Mouse (Mus musculus) heart, embryonic 12.5 days (tissue): Measurements from ENCODE around the gene Taf6l. TPM values are rescaled to one million over a fixed set of nuclear protein-coding genes. Genes with fewer than 3 reads are reported as not detected.

Source experiments
- ATAC-seq: fragments of 200-750 bp; cut with Nextera tagmentation; 2 replicates; pipeline ENCODE4 v1.8.0; 2017; ENCODE audit warnings: moderate TSS enrichment, moderate library complexity; ENCODE audit not compliant: insufficient number of reproducible peaks, low FRiP score
- H3K27ac ChIP-seq: fragments of 300-500 bp; sonication (generic); 2 replicates; pipeline ENCODE4 v1.5.1; 2016; ENCODE audit warnings: mild to moderate bottlenecking, moderate library complexity; ENCODE audit not compliant: poor library complexity, severe bottlenecking
- H3K27me3 ChIP-seq: fragments of 300-500 bp; sonication (generic); replicated peaks from 2 replicates; pipeline ENCODE4 v1.6.1; 2016; ENCODE audit warnings: mild to moderate bottlenecking, moderate library complexity
- H3K36me3 ChIP-seq: fragments of 300-500 bp; sonication (generic); 2 replicates; pipeline ENCODE4 v1.6.1; 2016; ENCODE audit warnings: mild to moderate bottlenecking, moderate library complexity
- H3K4me1 ChIP-seq: fragments of 300-500 bp; sonication (generic); replicated peaks from 2 replicates; pipeline ENCODE4 v1.6.1; 2016; ENCODE audit warnings: mild to moderate bottlenecking
- H3K4me2 ChIP-seq: fragments of 300-500 bp; sonication (generic); 2 replicates; pipeline ENCODE4 v1.6.1; 2016; ENCODE audit warnings: mild to moderate bottlenecking, moderate library complexity
- H3K4me3 ChIP-seq: fragments of 300-500 bp; sonication (generic); 2 replicates; pipeline ENCODE4 v1.5.1; 2016; ENCODE audit warnings: mild to moderate bottlenecking
- H3K9ac ChIP-seq: fragments of 300-500 bp; sonication (generic); 2 replicates; pipeline ENCODE4 v1.6.1; 2016; ENCODE audit warnings: mild to moderate bottlenecking, moderate library complexity
- H3K9me3 ChIP-seq: fragments of 300-500 bp; sonication (generic); replicated peaks from 2 replicates; pipeline ENCODE4 v1.6.1; 2016; ENCODE audit warnings: mild to moderate bottlenecking, moderate library complexity
- WGBS: fragments of 180-500 bp; shearing (Covaris S2); methylation state at CpG from one replicate; pipeline ENCODE4 v1.1.7; 2016; 5-methylcytosine and 5-hydroxymethylcytosine counted together
- polyA plus RNA-seq: library from polyadenylated mRNA; unstranded; fragments of >200 nt; fragmentation: Nextera tagmentation; extraction: Ambion mirVana; gene quantifications from 2 replicates; pipeline ENCODE4 v1.2.1, GENCODE M21; 2016

Gene Taf6l
- polyA plus RNA-seq, 1 experiment from 2014 or later, result 23.3 TPM

DNA sequence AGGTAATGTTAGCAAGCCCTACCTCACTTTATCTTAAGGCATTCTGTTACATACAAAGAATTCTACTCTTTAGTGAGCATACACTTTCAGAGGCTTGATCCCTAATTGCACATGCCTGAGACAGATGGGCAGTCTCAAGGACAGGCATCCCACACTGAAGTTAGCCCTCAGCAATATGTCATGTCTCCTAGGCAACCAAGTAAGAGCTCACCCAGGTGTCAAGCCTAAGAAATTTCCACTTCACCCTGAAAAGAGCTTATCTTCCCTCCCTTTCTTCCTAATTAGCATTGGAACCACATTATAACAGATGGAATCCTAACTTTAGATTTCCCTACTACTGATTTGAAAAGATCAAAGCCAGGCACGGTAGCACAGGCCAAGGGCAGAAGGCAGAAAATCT lies 3.0 kb upstream of the Taf6l start:
- H3K4me1 ChIP-seq, result peaks cover 9% of the 10 kb centered on the region
- 55% methylated on average over 1 of the region's 1 CpGs for WGBS
- no peaks in the 10 kb centered on the region for H3K27me3 ChIP-seq
- no peak overlapping the region for H3K27ac ChIP-seq
- no peak overlapping the region for H3K9ac ChIP-seq
- peaks cover 30% of the 10 kb centered on the region for H3K36me3 ChIP-seq
- H3K4me3 ChIP-seq, result no peak overlapping the region
- H3K4me2 ChIP-seq, result no peak overlapping the region
- no peaks in the 10 kb centered on the region for H3K9me3 ChIP-seq
- no peak for ATAC-seq

DNA sequence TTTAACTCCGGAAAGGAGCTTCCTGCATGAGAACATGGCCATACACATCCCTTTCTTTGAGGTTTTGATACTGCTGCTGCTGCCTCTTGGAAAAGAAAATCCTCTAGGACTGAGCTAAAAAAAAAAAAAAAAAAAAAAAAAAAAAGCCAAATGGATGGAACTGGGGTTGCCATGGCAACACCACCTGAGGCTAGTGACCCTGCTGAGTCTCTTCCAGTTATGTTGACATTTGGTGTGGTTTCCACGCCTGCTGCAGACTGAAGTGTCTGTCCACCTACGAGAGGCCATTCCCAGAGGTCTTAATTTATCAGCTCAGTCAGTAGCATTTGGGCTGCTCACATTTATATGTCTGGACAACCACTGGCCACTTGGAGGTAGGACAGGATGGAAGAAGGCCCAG lies 2.3 kb upstream of the Taf6l start:
- Histone ChIP-seq H3K4me3 (no peak overlapping the region), H3K9me3 (no peaks in the 10 kb centered on the region), H3K9ac (no peak overlapping the region), H3K4me1 (peaks cover 9% of the 10 kb centered on the region), H3K36me3 (peaks cover 29% of the 10 kb centered on the region), H3K27me3 (no peaks in the 10 kb centered on the region), H3K27ac (no peak overlapping the region), H3K4me2 (no peak overlapping the region)
- ATAC-seq, result no peak
- WGBS, result 32% methylated on average over 3 of the region's 3 CpGs

DNA sequence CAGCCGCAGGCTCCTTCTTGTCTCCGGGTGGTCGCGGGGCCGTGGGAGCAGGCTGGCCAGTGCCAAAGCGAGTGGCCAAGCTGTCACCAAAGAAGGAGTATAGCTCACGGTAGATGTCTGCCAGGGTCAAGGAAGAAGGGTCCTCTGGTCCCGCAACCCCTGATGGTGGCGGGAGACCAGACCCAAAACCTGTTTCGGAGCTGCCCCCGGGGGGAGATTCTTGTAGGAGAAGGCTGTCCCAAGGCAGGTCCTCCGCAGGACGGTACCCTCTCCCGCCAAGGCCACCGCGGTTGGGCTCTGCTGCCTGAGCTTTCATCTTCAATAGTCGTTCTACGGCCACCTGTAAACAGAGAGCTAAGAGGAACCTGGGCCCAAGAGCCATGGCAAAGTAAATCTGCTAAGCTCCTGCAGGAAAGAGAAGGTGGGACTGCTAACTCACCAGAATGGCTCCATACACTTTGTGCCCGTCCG lies 11.2 kb downstream of the Taf6l start:
- peak overlapping the region; percentile 100 for H3K27ac ChIP-seq

DNA sequence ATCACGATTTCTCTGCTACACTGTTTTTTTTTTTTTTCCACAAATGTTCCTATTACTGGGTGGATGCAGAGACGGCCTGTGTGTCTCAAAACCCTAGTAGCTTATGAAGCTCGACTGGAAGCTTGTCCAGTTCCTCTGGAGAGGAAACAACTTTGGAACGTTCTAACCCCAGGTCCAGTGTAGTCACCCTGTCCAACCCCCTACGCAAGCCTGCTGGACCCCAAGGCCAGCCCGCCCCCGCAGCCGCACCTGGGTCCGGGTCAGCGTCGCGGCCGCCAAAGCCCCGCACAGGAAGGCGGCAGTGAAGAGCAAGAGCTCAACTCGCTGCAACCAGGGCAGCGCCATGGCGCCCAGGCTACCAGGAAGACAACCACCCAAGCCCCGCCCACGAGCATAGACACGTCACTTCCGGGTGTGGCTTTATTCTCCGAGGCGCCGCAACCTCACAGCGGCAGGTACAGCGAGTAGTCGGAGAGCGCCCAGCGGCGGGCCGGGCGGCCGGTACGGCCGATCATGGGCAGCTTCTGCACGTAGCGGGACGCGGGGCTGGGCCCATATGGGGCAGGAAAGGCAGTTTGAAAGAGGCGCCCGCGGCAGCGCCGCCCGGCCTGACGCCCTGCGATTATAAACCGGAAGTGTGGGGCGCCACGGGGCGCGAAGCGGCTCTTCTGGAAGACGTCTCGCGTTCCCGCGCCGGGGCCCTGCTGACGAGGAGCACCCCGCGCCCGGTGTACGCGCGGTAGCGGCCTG lies 12.0 kb downstream of the Taf6l start, which contains the start of gene Tmem179b:
TSS of gene Tmem179b (minus strand) at position 382 of the 750 bp plus-strand sequence.
- ATAC-seq, result peak; percentile 93
- Histone ChIP-seq H3K4me3 (peak within 1 kb of the TSS; percentile 98), H3K4me1 (peaks cover 28% of the 10 kb centered on the region), H3K9me3 (no peaks in the 10 kb centered on the region), H3K27me3 (no peaks in the 10 kb centered on the region), H3K4me2 (peak within 1 kb of the TSS; percentile 88), H3K36me3 (peaks cover 36% of the 10 kb centered on the region), H3K27ac (peak within 1 kb of the TSS; percentile 100), H3K9ac (peak within 1 kb of the TSS; percentile 98)
- WGBS, result under 1% methylated on average over 68 of the region's 68 CpGs

More for the DNA sequence above, 11.2 kb downstream of the Taf6l start:
- ATAC-seq, result peak; percentile 2
- H3K4me2 ChIP-seq, result peak overlapping the region; percentile 88
- H3K9me3 ChIP-seq, result no peaks in the 10 kb centered on the region
- H3K4me3 ChIP-seq, result peak overlapping the region; percentile 98
- 4% methylated on average over 20 of the region's 20 CpGs for WGBS
- H3K36me3 ChIP-seq, result peaks cover 34% of the 10 kb centered on the region
- no peaks in the 10 kb centered on the region for H3K27me3 ChIP-seq
- peak overlapping the region; percentile 98 for H3K9ac ChIP-seq
- H3K4me1 ChIP-seq, result peaks cover 28% of the 10 kb centered on the region

DNA sequence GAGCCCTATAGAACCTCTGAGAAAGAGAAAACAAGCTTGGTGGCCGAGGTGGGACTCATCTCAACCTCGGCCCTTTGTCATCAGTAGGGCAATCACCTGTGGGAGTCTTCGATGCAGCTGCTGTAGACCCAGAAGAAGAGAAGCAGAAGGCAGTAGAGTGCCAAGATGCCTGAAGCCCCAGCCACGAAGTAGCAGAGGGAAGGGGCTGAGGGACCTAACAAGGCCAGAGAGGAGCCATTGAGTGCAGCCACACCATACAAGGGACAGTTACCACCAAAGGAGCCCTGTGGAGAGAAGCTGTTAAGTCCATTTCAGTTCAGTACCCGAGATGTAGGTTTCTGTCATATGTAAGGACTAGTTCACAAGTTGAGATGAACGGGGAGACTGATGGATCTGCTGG lies 12.8 kb downstream of the Taf6l start:
- WGBS, result 38% methylated on average over 6 of the region's 6 CpGs
- H3K9ac ChIP-seq, result peak overlapping the region; percentile 98
- peaks cover 28% of the 10 kb centered on the region for H3K4me1 ChIP-seq
- peaks cover 36% of the 10 kb centered on the region for H3K36me3 ChIP-seq
- no peak for ATAC-seq
- peak overlapping the region; percentile 88 for H3K4me2 ChIP-seq
- peak overlapping the region; percentile 98 for H3K4me3 ChIP-seq
- peak overlapping the region; percentile 22 for H3K27ac ChIP-seq
- no peaks in the 10 kb centered on the region for H3K9me3 ChIP-seq
- no peaks in the 10 kb centered on the region for H3K27me3 ChIP-seq

DNA sequence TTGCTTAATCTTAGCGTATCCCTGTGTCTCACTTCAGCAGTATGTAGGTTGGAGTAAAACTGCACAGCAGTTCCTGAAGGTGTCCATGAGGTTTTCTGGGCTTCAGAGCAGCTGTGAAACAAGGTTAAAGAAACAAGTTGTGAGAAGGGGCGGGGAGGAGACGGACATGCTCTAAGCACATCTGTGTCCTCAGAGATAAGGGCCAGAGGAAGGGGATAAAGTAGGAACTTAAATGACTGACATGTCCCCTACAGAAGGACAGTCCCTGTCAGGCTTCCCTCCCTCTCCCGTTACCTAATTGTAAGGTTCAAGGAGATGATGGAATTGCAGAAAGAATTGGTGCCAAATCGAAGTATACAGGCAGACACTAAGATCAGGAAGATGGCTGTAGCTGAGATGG lies 13.2 kb downstream of the Taf6l start:
- H3K4me3 ChIP-seq, result peak overlapping the region; percentile 98
- peak overlapping the region; percentile 98 for H3K9ac ChIP-seq
- H3K4me1 ChIP-seq, result peaks cover 28% of the 10 kb centered on the region
- no peaks in the 10 kb centered on the region for H3K9me3 ChIP-seq
- peaks cover 36% of the 10 kb centered on the region for H3K36me3 ChIP-seq
- no peaks in the 10 kb centered on the region for H3K27me3 ChIP-seq
- 60% methylated on average over 5 of the region's 5 CpGs for WGBS
- ATAC-seq, result no peak
- H3K27ac ChIP-seq, result peak overlapping the region; percentile 22
- H3K4me2 ChIP-seq, result peak overlapping the region; percentile 88

DNA sequence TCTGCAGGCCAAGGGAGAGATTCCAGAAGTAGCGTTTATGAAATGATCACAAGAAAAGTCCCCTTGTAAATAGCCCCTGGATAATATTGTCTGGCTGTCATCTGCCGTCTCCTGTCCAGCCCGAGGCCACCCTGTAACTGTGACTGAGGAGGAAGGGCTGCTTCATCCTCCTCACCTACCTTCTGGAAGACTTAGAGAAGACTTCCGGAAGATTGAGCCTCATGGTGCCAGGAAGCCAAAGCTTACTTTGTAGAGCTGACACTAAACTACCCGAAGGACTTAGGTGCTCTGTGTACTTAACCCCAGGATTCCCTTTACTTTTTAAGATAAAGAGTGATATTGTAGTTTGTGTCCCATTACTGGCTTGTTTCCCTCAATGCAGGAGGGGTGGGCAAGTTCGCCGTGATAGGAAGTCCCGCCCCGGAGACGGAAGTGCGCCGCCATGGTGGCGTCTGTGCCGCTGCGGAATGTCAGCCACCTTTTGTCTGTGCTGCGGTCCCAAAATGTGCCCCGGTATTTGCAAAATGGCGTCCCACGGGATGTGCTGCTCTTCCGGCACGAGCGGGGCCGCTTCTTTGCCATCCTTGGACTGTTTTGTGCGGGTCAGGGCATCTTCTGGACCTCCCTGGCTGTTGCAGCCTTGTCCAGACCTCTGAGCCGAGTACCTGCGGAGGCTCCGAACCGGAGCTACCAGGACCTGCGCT lies 15.5 kb downstream of the Taf6l start, which contains the start of gene Tmem223:
TSS of gene Tmem223 (plus strand) at position 430 of the 704 bp plus-strand sequence.
- 20% methylated on average over 29 of the region's 29 CpGs for WGBS
- Histone ChIP-seq H3K4me1 (peaks cover 28% of the 10 kb centered on the region), H3K4me3 (peak within 1 kb of the TSS; percentile 74), H3K4me2 (peak within 1 kb of the TSS; percentile 87), H3K36me3 (peaks cover 57% of the 10 kb centered on the region), H3K9me3 (no peaks in the 10 kb centered on the region), H3K27ac (peak within 1 kb of the TSS; percentile 92), H3K9ac (peak within 1 kb of the TSS; percentile 98), H3K27me3 (no peaks in the 10 kb centered on the region)
- ATAC-seq, result peak; percentile 44; the same call in 1 of the 2 replicates

DNA sequence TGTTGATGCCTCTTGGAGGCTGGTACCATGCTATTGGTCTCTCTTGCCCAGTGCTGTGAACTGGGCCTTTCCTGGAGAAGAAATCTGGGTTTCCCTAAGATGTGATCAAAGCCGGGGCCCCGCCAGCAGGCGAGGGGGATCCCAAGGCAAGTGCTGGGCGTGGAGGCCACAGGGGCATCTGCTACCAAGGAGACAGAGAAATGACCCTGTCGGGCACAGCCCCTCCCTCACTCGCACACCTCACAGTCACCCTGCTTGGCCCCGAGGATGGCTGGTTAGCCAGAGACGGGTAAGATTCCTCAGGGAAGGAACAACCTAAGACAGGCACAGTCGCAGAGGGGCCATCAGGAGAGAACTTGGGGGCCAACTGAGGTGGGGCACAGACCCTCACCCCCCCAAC lies 20.7 kb downstream of the Taf6l start:
- H3K9ac ChIP-seq, result no peak overlapping the region
- H3K4me3 ChIP-seq, result no peak overlapping the region
- no peak for ATAC-seq
- H3K4me1 ChIP-seq, result peaks cover 4% of the 10 kb centered on the region
- H3K27ac ChIP-seq, result no peak overlapping the region
- no peak overlapping the region for H3K4me2 ChIP-seq
- peaks cover 81% of the 10 kb centered on the region for H3K36me3 ChIP-seq
- WGBS, result 96% methylated on average over 9 of the region's 9 CpGs
- no peaks in the 10 kb centered on the region for H3K9me3 ChIP-seq
- H3K27me3 ChIP-seq, result no peaks in the 10 kb centered on the region

DNA sequence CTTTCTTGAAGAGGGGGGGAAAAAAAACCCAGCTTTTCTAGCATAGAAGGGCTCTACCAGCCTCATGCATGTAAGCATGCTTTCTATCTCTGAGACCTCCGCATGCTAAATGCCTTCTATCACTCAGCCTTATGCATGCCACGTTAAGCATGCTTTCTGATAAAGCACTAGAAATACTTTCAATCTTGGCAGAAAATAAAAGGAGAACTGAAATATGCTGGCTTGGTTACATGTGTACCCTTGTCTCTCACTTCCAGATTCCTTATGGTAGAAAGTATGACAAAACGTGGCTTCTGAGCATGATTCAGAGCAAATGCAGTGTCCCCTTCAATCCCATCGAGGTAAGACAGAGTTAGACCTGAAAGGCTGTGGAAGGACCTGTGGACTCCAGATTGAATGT lies 22.9 kb downstream of the Taf6l start:
- no peak overlapping the region for H3K4me2 ChIP-seq
- peaks cover 9% of the 10 kb centered on the region for H3K4me1 ChIP-seq
- no peaks in the 10 kb centered on the region for H3K9me3 ChIP-seq
- WGBS, result 84% methylated on average over 4 of the region's 4 CpGs
- H3K27ac ChIP-seq, result no peak overlapping the region
- H3K4me3 ChIP-seq, result no peak overlapping the region
- H3K9ac ChIP-seq, result no peak overlapping the region
- ATAC-seq, result no peak
- no peaks in the 10 kb centered on the region for H3K27me3 ChIP-seq
- peaks cover 62% of the 10 kb centered on the region for H3K36me3 ChIP-seq

DNA sequence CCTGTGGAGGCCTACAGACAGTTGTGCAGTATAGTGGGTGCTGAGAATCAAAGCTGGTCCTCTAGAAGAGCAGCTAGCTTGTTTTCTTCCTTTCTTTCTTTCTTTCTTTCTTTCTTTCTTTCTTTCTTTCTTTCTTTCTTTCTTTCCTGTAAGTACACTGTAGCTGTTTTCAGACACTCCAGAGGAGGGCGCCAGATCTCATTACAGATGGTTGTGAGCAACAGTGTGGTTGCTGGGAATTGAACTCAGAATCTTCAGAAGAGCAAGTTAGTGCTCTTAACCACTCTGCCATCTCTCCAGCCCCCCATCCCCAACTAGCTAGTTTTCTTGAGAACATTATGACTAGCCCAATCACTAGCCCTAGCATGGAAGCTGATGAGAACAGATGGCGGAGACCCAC lies 25.5 kb downstream of the Taf6l start:
- peaks cover 38% of the 10 kb centered on the region for H3K36me3 ChIP-seq
- H3K4me1 ChIP-seq, result peaks cover 15% of the 10 kb centered on the region
- no peaks in the 10 kb centered on the region for H3K9me3 ChIP-seq
- 93% methylated on average over 2 of the region's 2 CpGs for WGBS
- H3K9ac ChIP-seq, result no peak overlapping the region
- ATAC-seq, result no peak
- H3K4me3 ChIP-seq, result no peak overlapping the region
- no peak overlapping the region for H3K4me2 ChIP-seq
- no peaks in the 10 kb centered on the region for H3K27me3 ChIP-seq
- H3K27ac ChIP-seq, result no peak overlapping the region

DNA sequence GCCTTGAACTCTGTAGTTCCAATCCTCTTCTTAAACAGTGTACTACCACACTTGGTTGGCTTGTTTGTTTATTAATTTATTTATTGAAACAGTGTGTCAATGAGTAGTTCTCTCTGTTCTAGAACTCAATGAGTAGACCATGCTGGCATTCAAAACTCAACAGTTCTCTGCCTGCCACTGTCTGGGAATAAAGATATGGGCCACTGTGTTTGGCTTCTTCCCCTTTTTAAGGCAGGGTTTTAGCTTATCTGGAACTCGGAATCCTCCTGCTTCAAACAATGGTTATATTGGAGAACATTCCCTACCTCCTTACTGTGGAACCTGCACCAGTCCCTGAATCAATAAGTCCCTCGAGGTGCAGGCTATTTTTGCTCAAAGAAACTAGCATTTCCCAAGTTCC lies 27.3 kb downstream of the Taf6l start:
- H3K4me2 ChIP-seq, result peak overlapping the region; percentile 63
- peaks cover 36% of the 10 kb centered on the region for H3K36me3 ChIP-seq
- no peak overlapping the region for H3K27ac ChIP-seq
- no peak overlapping the region; the same call in 1 of the 2 replicates for H3K4me3 ChIP-seq
- 71% methylated on average over 2 of the region's 2 CpGs for WGBS
- peaks cover 20% of the 10 kb centered on the region for H3K4me1 ChIP-seq
- no peaks in the 10 kb centered on the region for H3K27me3 ChIP-seq
- no peak for ATAC-seq
- H3K9ac ChIP-seq, result no peak overlapping the region
- no peaks in the 10 kb centered on the region for H3K9me3 ChIP-seq
